Mouse (Mus musculus) kidney, postnatal 25 days (tissue): ENCODE measurements at regions not wholly inside any gene's neighbourhood (a gene's known extent, or its start where the extent isn't known, plus 50 kb on each side); places are given as distances from the start of the nearest gene placed in this dataset.

ENCODE experiments used
- DNase-seq, 2 experiments: peaks; one replicate each; pipeline ENCODE4 v3.0.0; 2021; ENCODE audit warnings: mixed read lengths in 2 of 2

DNA sequence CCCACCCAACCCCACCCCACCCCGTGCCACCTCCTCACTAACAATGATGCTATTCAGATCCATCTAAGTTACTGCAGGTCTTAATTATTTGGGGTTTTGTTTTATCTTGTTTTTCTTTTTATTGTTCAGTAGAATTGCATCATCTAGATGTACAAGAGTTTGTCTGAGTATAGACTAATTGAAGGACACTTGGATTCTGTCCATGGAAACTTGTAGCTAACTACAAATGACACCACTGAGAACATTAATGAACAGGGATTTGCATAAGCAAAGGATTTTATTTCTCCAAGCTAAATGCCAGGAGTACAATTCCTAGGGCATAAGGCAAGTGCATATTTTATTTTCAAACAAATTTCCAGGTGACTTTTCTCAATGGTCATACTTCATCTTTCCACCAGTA lies 318.4 kb upstream of the Slc7a11 start:
- no peak for DNase-seq

DNA sequence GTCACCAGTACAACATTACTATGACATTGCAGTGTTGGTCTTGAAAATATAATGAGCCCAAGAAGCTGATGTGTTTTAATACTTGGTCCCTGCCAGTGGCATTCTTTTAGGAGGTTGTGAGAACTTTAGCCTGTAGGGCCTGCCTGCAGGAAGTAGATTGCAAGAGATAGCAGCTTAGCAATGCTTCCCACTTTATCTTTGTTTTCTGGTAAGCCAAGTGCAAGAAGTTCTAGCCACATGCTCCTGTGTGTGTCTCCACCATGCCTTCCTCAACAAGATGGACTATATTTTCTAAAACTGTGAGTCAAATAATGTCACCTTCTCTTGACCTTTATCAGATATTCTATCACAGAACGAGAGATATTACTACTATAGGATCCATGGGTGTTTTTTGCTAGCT lies 314.7 kb upstream of the Slc7a11 start:
- no peak for DNase-seq

- no peak for DNase-seq
Observed at GRCm38 (mm10) chr3:50737173-50737572, 293.8 kb upstream of the Slc7a11 start.

DNA sequence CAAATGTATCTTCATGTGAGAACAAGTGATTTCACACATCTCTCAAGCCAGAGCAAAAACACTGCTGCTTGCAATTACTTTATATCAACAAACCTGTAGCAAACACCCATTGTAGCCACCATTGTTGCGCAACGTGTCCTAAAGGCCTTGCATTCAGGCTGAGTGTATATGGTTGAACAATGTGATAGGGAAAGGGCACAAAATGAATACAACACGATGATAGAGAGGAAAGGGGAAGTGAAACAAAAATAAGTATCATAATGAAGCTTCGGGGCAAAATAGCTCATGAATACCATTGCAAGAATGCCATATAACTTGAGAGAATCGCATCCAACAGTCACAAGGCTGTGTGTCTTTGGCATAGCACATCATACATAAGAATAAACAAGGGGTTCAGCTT lies 275.6 kb upstream of the Slc7a11 start:
- no peak for DNase-seq

DNA sequence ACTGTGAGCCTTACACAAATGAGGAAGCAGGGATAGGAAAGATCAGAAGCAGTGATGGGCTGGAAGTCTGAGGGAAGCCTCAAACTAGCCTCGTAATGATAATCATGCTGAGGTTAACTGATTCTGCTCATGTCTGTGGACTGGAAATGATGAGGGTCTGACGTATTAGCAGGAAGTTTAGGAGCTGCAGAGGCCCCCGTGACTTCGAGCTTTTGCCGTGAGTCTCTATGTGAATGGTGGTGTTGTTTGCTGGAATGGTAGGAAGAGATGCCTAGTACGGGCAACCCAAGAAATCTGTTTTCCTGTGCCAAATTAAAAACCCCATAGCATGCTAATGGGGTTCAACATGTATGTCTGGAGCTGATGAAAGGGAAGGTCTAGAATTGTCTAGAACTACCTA lies 270.0 kb upstream of the Slc7a11 start:
- no peak for DNase-seq

- DNase-seq = no peak
Observed at GRCm38 (mm10) chr3:50709415-50709989, 266.1 kb upstream of the Slc7a11 start.

GRCm38 (mm10) chr3:50706707-50707106 lies 263.3 kb upstream of the Slc7a11 start:
- DNase-seq = no peak

GRCm38 (mm10) chr3:50694904-50695680 lies 251.7 kb upstream of the Slc7a11 start:
- DNase-seq = no peak

DNA sequence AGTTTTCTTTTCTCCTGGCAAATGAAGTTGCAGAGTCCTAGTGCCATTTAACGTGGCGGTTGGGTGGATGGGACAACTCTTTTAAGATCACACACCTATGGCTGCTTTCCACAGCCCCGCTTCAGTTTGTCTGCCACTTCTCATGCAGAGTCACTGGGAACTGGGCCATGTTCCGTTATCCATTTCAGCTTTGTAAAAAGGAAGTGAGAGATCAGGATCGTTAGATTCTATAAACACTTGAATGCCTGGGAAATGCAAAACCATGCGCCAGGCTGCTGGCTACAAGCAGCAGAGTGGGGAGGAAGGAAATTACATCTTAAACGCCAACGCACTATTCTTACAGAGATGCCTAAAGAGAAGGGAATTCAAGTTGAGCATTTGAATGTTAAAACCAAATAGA lies 251.1 kb upstream of the Slc7a11 start:
- no peak for DNase-seq

- DNase-seq = no peak
Observed at GRCm38 (mm10) chr3:50692306-50692705, 248.9 kb upstream of the Slc7a11 start.

DNA sequence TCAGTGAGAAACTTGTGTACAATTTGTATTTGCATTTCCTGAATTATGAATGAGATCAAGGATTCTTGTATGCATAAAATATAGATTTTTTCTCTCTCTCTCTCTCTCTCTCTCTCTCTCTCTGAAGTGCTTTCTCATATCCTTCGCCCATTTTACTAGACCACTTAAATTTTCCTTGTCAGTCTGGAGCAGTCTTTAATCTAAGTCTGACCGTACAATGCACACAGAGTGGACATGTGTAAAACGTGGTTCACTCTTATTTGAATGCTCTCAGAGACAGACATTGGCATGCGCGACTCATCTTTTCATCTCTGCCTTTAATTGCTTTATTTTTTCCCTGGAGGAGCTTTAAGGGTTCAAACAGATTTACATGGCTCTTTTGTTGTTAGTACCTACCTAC lies 247.3 kb upstream of the Slc7a11 start:
- no peak for DNase-seq

DNA sequence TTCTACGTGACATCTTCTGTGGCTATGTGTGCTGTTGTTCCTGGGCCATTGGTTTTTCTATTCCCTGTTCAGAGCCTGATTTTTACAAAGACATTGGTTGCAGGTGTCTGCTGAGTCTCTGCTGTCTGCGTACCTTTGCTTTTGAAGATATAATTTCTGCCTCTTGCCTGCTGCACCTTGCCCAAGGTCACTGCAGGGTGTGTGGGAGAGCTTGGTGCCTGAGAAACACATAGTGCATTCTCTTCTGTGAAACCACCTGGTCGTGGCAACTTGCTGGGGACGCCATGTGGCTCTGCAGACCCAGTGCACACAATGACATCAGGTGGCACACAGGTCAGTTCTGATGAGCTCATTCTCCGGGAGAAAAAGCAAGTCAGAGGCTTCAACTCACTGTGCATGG lies 246.0 kb upstream of the Slc7a11 start:
- no peak for DNase-seq

GRCm38 (mm10) chr3:50687755-50688154 lies 244.3 kb upstream of the Slc7a11 start:
- no peak for DNase-seq

- DNase-seq = no peak
Observed at GRCm38 (mm10) chr3:50678611-50678988, 235.2 kb upstream of the Slc7a11 start.

GRCm38 (mm10) chr3:50677953-50678610 lies 234.7 kb upstream of the Slc7a11 start:
- DNase-seq = no peak

DNA sequence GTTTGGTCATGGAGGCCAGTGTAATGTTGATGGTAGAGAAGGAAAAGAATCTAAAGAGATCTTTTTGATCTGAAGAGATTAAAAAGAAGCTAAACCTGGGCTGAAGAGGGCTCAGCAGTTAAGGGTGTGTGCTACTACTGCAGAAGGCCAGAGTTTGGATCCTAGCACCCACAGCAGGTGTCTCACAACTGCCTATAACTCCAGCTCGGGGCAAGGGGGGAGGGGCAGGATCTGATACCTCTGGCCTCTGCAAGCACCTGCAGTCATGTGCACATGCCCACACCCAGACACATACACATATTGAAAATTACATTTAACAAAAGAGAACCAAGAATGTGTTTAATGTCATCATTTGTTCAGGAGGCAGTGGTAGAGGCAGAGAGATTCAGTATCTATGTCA lies 232.4 kb upstream of the Slc7a11 start:
- no peak for DNase-seq

GRCm38 (mm10) chr3:50674860-50675566 lies 231.6 kb upstream of the Slc7a11 start:
- DNase-seq = no peak

DNA sequence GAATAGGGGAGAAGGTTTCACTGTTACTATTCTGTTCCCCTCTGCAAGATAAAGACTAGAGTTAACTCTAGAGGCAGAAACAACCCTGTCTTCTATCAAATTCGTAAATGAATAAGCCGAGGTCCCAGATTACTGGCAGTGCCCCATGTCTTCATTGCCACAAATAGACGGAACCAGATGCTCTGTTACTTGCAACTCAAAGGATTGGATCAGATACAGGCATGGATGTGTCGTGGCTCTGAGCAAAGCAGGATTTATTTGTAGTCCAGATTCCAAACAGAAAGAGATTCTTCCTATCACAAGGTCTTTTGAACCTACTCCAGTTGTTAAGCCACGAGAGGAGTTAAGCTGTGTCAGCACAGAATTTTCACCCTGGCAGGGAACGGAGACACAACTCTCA lies 221.9 kb upstream of the Slc7a11 start:
- no peak for DNase-seq

DNA sequence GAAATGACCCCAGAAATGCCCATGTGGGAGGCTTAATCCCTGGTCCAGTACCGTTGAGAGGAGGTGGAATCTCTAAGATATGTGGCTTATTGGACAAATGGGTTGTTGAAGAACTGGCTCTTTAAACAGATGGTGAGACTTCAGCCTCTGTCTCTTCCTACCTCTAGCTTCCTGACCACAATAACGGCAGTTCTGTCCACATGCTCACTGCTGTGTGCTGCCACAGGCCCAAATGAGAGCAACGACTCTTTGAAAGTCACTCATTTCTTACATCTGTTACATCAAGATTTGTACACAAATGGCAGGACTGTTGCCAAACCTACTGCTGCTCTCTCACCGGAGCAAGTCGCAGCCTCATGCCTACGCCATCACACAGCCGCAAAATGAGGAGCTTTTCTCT lies 217.6 kb upstream of the Slc7a11 start:
- DNase-seq = no peak

- no peak for DNase-seq
Observed at GRCm38 (mm10) chr3:50660566-50660965, 217.2 kb upstream of the Slc7a11 start.

GRCm38 (mm10) chr3:50657890-50658289 lies 214.5 kb upstream of the Slc7a11 start:
- DNase-seq = no peak

- no peak for DNase-seq
Observed at GRCm38 (mm10) chr3:50654441-50654840, 211.0 kb upstream of the Slc7a11 start.

DNA sequence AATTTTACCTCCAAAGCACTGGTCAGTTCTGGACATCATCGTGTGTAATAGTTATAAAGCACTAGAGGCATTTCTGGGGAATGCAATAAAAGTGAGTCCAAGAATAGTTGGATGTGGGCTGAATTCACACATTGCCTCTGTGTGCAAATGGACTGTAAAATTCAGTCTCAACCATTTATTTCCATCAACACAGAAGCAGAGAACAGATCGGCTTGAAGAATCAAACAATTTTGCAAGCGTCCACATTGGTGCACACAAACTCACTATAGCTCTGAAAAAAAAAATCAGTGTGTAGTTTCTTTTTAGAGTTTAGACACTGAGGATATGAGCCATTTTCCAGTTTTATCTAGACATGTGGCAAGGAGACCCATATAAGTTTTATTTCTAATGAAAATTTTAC lies 208.9 kb upstream of the Slc7a11 start:
- no peak for DNase-seq

GRCm38 (mm10) chr3:50643068-50643467 lies 199.7 kb upstream of the Slc7a11 start:
- no peak for DNase-seq
